Mouse (Mus musculus) adrenal gland, adult 2 months (tissue): ENCODE measurements around the gene Zfhx3. TPM values are rescaled to one million over a fixed set of nuclear protein-coding genes. Genes with fewer than 3 reads are reported as not detected.

Experiments used
- DNase-seq: peaks from one replicate; pipeline ENCODE4 v3.0.0; 2021
- polyA plus RNA-seq: library from polyadenylated mRNA; depleted of rRNA; stranded (reverse); fragments of >200 nt; gene quantifications from 2 replicates; pipeline ENCODE4 v1.2.3, GENCODE M21; 2012
- total RNA-seq, 2 experiments: library from RNA; stranded (reverse); gene quantifications; 2 replicates each; pipeline ENCODE4 v1.2.3; 2021

Zfhx3 gene
- total and polyA plus RNA-seq, 3 experiments, result 12.9 to 45.1 (median 34.3) TPM

- DNase-seq, result peak; percentile 67
Observed at GRCm38 (mm10) chr8:108796882-108797281, 854.4 kb downstream of the Zfhx3 start.

GRCm38 (mm10) chr8:108798012-108798411, 855.6 kb downstream of the Zfhx3 start:
- DNase-seq, result peak; percentile 97

- DNase-seq, result no peak
Observed at GRCm38 (mm10) chr8:108799250-108799649, 856.8 kb downstream of the Zfhx3 start.

GRCm38 (mm10) chr8:108800357-108800756, 857.9 kb downstream of the Zfhx3 start:
- DNase-seq, result peak; percentile 49

- no peak for DNase-seq
Observed at GRCm38 (mm10) chr8:108803017-108803416, 860.6 kb downstream of the Zfhx3 start.

- DNase-seq, result no peak
Observed at GRCm38 (mm10) chr8:108811694-108812093, 869.2 kb downstream of the Zfhx3 start.

GRCm38 (mm10) chr8:108813375-108813774, 870.9 kb downstream of the Zfhx3 start:
- no peak for DNase-seq

GRCm38 (mm10) chr8:108819271-108819671, 876.8 kb downstream of the Zfhx3 start:
- DNase-seq, result no peak

GRCm38 (mm10) chr8:108819826-108820225, 877.4 kb downstream of the Zfhx3 start:
- DNase-seq, result no peak

- DNase-seq, result no peak
Observed at GRCm38 (mm10) chr8:108820634-108821033, 878.2 kb downstream of the Zfhx3 start.

GRCm38 (mm10) chr8:108822841-108823266, 880.4 kb downstream of the Zfhx3 start:
- peak; percentile 61 for DNase-seq

GRCm38 (mm10) chr8:108824049-108824448, 881.6 kb downstream of the Zfhx3 start:
- no peak for DNase-seq

- DNase-seq, result no peak
Observed at GRCm38 (mm10) chr8:108826414-108826813, 884.0 kb downstream of the Zfhx3 start.

GRCm38 (mm10) chr8:108827428-108827827, 885.0 kb downstream of the Zfhx3 start:
- DNase-seq, result no peak

GRCm38 (mm10) chr8:108829305-108829717, 886.9 kb downstream of the Zfhx3 start:
- DNase-seq, result no peak

GRCm38 (mm10) chr8:108835143-108835542, 892.7 kb downstream of the Zfhx3 start:
- DNase-seq, result no peak

GRCm38 (mm10) chr8:108837788-108838187, 895.3 kb downstream of the Zfhx3 start:
- DNase-seq, result no peak

GRCm38 (mm10) chr8:108838761-108839160, 896.3 kb downstream of the Zfhx3 start:
- DNase-seq, result no peak

- DNase-seq, result no peak
Observed at GRCm38 (mm10) chr8:108842307-108842706, 899.9 kb downstream of the Zfhx3 start.

GRCm38 (mm10) chr8:108846174-108846573, 903.7 kb downstream of the Zfhx3 start:
- DNase-seq, result no peak

- DNase-seq, result no peak
Observed at GRCm38 (mm10) chr8:108846827-108847226, 904.4 kb downstream of the Zfhx3 start.

GRCm38 (mm10) chr8:108847356-108847755, 904.9 kb downstream of the Zfhx3 start:
- DNase-seq, result no peak

- DNase-seq, result no peak
Observed at GRCm38 (mm10) chr8:108848484-108848883, 906.0 kb downstream of the Zfhx3 start.

GRCm38 (mm10) chr8:108853028-108853427, 910.6 kb downstream of the Zfhx3 start:
- no peak for DNase-seq
